Mouse (Mus musculus) thymus, postnatal 14 days (tissue): ENCODE measurements around the gene Eif3l.

Source experiments
- DNase-seq: peaks from one replicate; pipeline ENCODE4 v3.0.0; 2021

The Eif3l gene

DNA sequence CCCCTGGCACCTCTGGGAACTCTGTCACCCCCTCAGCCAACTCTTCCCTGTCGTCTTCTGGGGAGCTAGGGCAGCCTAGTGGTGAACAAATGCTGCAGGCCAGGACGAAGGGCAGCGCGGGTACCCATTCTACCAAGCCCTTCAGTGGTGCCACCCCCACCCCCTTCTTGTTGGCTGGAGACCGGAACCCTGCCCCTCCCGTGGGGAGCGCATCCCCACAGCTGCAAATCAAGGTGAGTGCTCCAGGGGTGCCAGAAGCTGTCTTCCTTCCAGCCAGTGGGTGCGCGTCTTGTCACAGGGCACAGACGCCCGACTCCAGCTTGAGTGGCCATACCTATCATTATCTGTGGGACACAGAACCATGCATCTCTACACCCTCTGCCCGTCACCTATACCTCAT, 52.1 kb downstream of the Eif3l start:
- DNase-seq = no peak

DNA sequence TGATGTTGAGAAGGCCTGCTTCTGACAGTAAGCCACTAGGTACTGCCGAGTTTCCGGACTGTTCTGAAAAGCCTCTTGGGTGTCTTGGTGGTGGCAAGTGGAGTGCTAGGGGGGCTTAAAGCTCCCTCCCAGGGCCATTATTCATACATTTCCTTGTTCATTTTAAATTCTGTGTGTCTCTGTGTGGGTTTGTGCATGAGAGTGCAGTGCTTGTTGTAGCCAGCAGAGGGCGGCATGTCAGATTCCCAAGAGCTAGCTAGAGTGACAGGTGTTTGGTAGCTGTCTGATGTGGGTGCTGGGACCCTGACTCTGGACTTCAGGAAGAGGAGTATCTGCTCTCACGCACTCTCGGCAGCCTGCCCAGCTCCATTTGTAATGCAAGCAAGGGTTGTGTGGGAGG, 53.2 kb downstream of the Eif3l start:
- no peak for DNase-seq

DNA sequence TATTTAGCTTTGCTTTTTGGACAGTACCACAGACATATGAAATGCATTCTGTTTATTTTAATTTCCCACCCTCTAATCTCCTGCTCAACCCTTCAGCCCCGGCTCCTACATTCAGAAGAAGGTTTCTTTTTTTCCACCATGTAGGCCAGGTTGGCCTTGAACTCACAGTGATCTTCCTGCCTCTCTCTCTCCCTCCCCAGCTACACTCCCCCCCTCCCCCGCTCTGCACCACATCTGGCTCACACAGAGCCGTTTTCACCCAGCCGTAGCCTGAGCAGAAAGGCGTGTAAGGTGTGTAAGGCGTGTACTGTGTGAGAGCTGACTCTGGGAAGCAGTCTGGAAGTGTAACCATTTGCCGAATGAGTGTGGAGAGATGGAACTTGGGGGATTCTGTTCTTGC, 54.3 kb downstream of the Eif3l start:
- no peak for DNase-seq

DNA sequence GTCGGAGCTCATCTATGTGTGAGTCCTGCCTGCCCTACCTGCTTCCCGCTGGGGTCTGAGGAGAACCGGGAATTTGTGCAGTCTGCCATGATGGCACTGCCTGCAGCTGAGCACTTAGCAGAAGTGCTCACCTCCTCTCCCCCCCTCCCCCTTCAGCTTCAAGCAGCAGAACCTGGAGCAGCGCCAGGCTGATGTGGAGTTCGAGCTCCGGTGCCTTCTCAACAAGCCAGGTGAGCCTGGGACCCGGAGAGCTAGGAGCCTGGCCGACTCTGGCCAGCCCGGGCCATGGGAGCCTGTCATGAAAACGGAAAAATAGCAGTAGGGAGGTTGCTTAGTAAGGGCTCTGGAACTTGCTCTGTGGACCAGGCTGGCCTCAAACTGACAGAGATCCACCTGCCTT, 55.8 kb downstream of the Eif3l start:
- DNase-seq = no peak

DNA sequence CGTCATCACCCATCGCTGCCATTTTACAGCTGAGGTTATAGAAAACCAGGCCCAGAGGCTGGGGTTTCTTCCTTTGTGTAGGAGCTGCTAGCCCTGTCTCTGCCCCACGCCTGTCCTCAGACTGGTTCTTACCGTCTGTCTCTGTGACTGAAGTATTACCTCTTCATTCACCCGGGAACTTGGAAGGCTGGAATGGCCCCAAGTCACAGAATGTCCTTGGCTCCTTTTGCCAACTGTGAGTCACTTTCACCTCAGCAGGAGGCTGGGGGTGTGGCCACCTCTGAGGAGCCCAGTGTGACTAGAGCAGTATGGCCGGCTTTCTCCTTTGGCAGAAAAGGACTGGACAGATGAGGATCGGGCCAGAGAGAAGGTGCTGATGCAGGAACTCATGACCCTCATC, 56.5 kb downstream of the Eif3l start:
- no peak for DNase-seq

DNA sequence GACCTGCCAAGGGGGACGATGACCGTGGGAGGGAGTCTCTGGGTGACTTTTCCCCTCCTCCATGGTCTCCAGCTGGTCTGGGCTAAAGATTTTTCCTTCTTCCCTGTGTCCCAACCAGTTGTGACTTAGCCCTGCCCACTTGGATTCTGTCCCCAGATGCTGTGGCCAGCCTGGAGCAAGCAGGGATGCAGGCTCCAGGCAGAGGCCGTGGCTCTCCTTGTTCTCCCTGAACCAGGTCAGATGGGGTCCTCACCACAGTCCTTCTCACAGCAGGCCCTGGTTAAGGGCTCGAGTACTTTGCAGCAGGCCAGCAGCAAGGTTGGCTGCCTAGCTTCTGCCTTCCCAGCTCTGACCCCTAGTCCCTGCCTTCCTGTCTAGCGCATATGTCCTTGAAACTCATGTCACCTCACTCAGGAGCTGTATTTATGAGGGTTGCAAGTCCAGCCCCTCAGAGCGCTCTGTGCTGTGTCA, 58.2 kb downstream of the Eif3l start:
- no peak for DNase-seq

DNA sequence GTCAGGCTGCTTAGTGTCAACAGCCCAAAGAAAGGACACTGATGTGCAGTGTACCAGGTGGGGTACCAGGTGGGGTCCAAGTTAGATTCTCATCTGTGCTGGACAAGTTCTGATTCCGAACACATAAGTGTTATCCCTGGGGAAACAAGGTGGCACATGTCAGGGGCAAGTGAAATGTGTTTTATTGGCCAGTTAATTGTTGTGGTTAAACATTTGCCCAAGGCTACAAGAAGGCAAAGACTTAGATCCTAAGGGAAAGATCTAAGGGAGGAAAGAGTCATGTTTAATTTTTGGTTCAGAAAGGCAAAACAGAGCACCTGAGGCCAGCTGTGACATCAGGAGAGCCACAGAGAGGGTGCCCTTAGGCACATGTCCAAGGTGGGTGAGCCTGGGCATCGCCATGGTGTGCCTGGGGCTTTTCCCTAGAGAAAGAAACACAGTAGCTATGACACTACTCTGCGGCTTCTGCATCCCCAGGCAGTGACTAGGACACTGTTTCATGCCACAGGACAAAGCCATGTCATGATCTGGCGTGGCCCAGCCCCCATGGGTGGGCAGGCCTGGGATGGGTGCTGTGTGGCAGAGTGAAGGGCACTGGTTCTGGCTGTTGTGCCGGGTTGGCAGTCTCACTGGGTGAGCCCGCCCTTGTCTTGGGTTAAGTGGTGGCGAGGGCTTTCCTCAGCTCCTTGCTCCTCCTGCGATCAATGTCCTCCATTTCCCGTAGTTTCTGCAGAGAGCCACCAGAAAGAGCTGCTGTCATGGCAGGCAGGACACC, 59.7 kb downstream of the Eif3l start:
- no peak for DNase-seq

DNA sequence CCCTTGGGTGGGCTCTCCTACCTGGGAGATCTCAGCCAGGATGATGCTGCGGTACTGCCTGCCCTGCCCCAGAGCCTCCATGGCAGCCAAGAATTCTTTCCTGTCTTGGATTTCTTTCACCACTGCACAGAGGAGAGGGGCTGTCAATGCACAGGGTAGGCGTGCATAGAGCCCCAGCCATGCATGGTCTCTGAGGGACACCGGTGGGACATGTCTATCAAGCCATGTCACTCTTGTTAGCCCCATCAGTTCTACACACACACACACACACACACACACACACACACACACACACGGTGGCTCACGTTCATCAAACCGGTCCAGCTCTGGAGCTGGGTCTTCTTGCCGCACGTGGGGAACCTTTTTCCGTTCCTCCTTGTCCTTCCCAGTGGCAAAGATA, 60.4 kb downstream of the Eif3l start:
- DNase-seq = no peak

DNA sequence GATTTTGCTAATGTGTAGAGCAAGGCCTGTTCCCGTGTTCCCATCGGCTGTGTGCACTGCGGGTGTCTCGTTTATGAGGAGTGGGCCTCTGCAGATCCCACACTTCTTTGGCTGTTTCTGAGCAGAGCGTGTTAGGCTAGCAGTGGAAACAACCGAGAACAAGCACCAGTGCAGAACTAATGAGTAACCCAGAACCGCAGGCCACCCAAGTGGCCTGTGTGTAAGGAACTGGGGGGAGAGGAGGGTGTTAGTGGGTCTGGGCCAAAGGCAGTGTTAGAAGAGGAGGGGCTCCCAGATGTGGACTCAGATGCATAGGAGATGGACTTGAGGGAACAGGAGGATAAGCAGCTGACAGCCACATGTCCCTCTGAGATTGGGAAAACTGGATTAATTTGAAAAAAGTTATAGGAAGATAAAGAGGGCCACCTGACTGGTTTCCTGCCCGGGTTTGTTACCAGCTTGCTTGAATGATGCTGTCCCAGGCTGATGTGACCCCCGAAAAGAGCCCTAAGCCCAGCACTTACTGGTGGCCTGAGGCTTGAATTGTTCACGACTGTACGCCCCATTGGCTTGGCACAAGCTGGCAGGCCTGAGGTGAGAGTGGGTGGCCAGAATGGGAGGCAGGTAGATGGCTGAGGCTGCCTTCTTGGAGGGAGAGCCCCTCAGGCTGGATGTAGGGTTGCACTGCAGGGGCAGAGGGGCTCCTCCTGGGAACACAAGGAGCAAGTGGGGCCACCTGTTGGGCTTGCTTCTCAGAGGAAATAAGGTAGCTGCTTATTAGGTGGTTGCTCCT, 61.0 kb downstream of the Eif3l start:
- DNase-seq = no peak

DNA sequence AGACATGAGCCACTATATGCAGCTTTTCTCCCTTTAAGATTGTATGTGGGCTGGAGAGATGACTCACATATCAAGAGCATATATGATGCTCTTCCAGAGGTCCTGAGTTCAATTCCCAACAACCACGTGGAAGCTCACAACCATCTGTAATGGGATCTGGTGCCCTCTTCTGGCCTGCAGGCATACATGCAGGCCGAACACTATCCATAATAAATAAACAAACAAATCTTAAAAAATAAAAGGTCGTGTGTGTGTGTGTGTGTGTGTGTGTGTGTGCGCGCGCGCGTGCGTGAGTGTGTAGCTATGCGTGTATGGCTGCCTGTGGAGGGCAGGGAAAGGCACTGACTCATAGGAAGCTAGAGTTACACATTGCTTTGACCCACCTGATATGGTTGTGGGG, 64.7 kb downstream of the Eif3l start:
- DNase-seq = no peak

DNA sequence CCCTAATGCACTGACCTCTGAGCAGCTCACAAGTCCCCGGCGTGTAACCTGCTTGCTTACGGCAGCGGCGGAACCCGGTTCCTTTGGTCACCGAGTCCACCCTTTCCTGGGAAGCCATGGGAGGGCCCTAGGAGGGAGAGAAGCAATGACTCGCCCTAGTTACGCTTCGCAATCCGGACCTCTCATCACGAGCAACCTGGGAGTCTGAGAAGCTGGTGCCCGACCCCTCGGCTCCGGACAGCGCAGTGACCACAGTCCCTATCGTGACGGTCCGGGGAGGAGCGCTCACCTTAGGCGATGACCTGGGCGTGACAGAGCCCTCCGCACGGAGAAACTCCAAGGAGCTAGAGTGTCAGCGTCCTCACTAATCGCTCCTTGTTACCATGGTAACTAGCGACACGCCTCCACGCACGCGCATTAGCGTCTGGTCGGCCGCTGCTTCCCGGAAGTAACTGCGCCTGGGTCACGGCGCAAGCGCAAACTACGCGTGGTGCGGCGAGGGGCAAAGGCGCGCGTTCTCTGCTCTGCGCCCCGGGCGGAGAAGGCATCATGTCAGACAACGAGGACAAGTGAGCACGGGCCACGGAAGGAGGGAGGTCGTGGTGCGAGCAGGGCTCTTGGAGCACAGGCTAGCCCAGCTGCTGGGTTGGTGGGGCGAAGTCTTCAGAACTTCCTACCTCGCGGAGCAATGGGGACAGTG, 66.0 kb downstream of the Eif3l start, which contains the start of the genes Polr2f and 1700088E04Rik:
Polr2f (plus strand) TSS at position 144 of the 700 bp plus-strand sequence.
1700088E04Rik (minus strand) TSS at position 388 of the 700 bp plus-strand sequence.
- peak; percentile 96 for DNase-seq

DNA sequence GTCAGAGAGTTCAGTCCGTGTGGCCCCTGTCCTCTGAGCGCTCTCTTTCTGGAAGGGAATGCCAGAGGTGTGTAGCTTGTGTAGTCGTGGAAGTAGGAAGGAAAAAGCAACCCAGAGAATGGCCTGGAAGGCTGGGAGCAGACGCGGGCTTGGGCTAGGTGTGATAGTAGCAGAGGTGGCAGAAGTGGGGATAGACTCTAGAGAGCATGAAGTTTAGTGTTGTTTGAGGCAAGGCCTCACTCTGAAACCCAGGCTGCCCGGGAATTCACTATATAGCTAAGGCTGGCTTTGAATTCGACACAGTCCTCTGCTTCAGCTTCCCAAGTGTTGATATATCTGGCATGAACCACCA, 66.6 kb downstream of the Eif3l start:
- DNase-seq = no peak

DNA sequence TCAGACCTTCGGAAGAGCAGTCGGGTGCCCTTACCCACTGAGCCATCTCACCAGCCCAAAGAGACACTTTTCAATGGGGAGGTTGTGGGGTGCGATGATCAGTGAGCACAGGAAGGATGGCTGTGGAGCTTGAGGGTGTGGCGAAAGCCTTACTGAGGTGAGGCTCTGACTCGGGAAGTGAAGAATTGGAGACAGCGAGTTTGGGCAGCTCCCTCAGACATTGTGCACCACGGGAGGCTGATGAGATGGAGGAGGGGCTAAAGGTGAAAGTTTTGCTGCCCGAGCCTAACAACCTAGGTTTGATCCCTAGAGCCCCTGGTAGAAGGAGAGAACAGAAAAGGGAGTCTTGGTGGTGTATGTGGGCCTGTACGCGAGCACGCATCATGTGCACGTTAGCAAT, 68.3 kb downstream of the Eif3l start:
- DNase-seq = no peak
